Mouse (Mus musculus): ENCODE results near the gene Gm42791. TPM values are rescaled to one million over a fixed set of nuclear protein-coding genes. Genes with fewer than 3 reads are reported as not detected.
A peak's percentile ranks its signal among the peaks of the same experiment; 100 is the strongest.

Gm42791 gene
- polyA plus RNA-seq, 1 experiment from 2014 or later: 1.9 TPM

DNA sequence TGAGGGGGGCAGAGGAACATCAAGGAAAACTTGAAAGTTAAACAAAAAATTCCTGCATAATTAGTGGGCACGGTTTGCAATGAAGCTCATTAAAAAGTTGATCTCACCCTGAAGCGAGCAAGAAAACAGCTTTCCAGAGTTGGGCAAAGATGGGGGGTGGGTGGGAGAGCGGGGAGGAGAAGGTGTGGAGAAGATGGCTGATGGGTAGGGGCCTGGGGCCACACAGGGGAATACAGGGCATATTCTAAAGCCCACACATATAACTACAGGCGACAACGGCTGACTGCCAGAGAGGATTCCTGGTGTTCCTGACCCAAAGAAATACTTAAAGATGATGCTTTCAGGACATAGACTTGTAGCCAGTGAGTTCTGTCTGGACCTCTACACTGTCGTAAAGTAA lies 131.5 kb downstream of the Gm42791 start:
- WGBS: 66% methylated on average over 6 of the region's 6 CpGs
- ATAC-seq (ENCODE audit: insufficient number of reproducible peaks, low FRiP score, low TSS enrichment, low read depth): no peak
- no peak overlapping the region for H3K27ac ChIP-seq (replicated peaks; ENCODE audit: low read depth, low read length)

GRCm38 (mm10) chr5:148862853-148863252 lies 132.1 kb downstream of the Gm42791 start:
- ATAC-seq (ENCODE audit: insufficient number of reproducible peaks, low FRiP score, low TSS enrichment, low read depth): no peak

More for the DNA sequence above, 131.5 kb downstream of the Gm42791 start:
- Histone ChIP-seq H3K27me3 (ENCODE audit: control insufficient read depth, insufficient read depth, low read length) (no peaks in the 10 kb centered on the region), H3K4me2 (ENCODE audit: low read depth, severe bottlenecking) (no peak overlapping the region), H3K4me3 (ENCODE audit: low read depth, low read length) (no peak overlapping the region), H3K9me3 (ENCODE audit: control insufficient read depth, low read length) (no peaks in the 10 kb centered on the region), H3K36me3 (ENCODE audit: control insufficient read depth, insufficient read depth, low read length) (no peaks in the 10 kb centered on the region), H3K9ac (ENCODE audit: low read length) (no peak overlapping the region), H3K4me1 (ENCODE audit: control insufficient read depth, insufficient read depth, low read length) (no peaks in the 10 kb centered on the region)
- no peak for DNase-seq (ENCODE audit: low spot score)

DNA sequence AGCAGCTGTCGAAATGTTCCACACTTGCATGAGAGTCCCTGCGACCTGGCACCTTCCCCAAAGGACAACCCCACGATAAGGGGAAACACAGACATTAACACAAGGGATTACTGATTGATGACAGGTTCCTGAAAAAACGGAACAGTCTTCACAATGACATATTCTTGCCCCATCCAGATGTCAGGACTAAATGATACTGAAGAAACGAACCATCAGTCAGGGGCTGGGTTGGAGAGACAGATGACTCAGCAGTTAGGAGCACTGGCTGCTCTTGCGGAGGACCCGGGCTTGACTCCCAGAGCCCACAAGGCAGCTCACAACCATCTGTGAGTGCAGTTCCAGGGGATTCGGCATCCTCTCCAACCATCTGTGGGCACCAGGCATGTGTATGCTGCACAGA lies 132.8 kb downstream of the Gm42791 start:
- H3K27ac ChIP-seq (replicated peaks; ENCODE audit: low read depth, low read length): no peak overlapping the region
- no peak for ATAC-seq (ENCODE audit: insufficient number of reproducible peaks, low FRiP score, low TSS enrichment, low read depth)
- no peaks in the 10 kb centered on the region for H3K9me3 ChIP-seq (ENCODE audit: control insufficient read depth, low read length)
- H3K27me3 ChIP-seq (ENCODE audit: control insufficient read depth, insufficient read depth, low read length): no peaks in the 10 kb centered on the region
- 64% methylated on average over 8 of the region's 8 CpGs for WGBS
- no peak overlapping the region for H3K4me3 ChIP-seq (ENCODE audit: low read depth, low read length)
- H3K36me3 ChIP-seq (ENCODE audit: control insufficient read depth, insufficient read depth, low read length): no peaks in the 10 kb centered on the region
- no peak overlapping the region for H3K9ac ChIP-seq (ENCODE audit: low read length)
- H3K4me1 ChIP-seq (ENCODE audit: control insufficient read depth, insufficient read depth, low read length): no peaks in the 10 kb centered on the region
- no peak for DNase-seq (ENCODE audit: low spot score)
- H3K4me2 ChIP-seq (ENCODE audit: low read depth, severe bottlenecking): no peak overlapping the region

More at GRCm38 (mm10) chr5:148862853-148863252, 132.1 kb downstream of the Gm42791 start:
- H3K27ac ChIP-seq (replicated peaks; ENCODE audit: low read depth, low read length): no peak overlapping the region
- no peaks in the 10 kb centered on the region for H3K36me3 ChIP-seq (ENCODE audit: control insufficient read depth, insufficient read depth, low read length)
- H3K9ac ChIP-seq (ENCODE audit: low read length): no peak overlapping the region
- no peaks in the 10 kb centered on the region for H3K4me1 ChIP-seq (ENCODE audit: control insufficient read depth, insufficient read depth, low read length)
- no peak overlapping the region for H3K4me3 ChIP-seq (ENCODE audit: low read depth, low read length)
- 85% methylated on average over 10 of the region's 10 CpGs for WGBS
- H3K9me3 ChIP-seq (ENCODE audit: control insufficient read depth, low read length): no peaks in the 10 kb centered on the region
- H3K4me2 ChIP-seq (ENCODE audit: low read depth, severe bottlenecking): no peak overlapping the region
- no peak for DNase-seq (ENCODE audit: low spot score)
- no peaks in the 10 kb centered on the region for H3K27me3 ChIP-seq (ENCODE audit: control insufficient read depth, insufficient read depth, low read length)

DNA sequence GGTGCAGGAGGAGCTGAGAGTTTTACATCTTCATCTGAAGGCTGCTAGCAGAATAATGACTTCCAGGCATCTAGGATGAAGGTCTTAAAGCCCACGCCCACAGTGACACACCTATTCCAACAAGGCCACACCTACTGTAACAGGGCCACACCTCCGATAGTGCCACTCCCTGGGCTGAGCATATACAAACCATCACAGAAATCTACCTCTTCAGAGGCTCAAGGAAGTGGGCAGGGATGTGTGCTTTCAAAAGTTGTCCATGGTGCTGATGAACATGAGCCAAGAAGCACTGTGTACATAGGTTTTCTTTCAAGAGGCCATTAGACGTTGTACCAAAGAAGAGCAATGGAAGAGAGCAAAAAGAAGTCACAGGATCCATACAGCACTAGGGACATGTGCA lies 137.4 kb downstream of the Gm42791 start:
- Histone ChIP-seq H3K9ac (ENCODE audit: low read length) (no peak overlapping the region), H3K27ac (replicated peaks; ENCODE audit: low read depth, low read length) (no peak overlapping the region), H3K27me3 (ENCODE audit: control insufficient read depth, insufficient read depth, low read length) (no peaks in the 10 kb centered on the region)

GRCm38 (mm10) chr5:148855047-148855446 lies 139.9 kb downstream of the Gm42791 start:
- no peak for ATAC-seq (ENCODE audit: insufficient number of reproducible peaks, low FRiP score, low TSS enrichment, low read depth)
- H3K36me3 ChIP-seq (ENCODE audit: control insufficient read depth, insufficient read depth, low read length): no peaks in the 10 kb centered on the region
- no peak overlapping the region for H3K9ac ChIP-seq (ENCODE audit: low read length)
- no peak overlapping the region for H3K4me2 ChIP-seq (ENCODE audit: low read depth, severe bottlenecking)
- peaks cover 7% of the 10 kb centered on the region; the same call in 1 of the 2 replicates for H3K4me1 ChIP-seq (ENCODE audit: control insufficient read depth, insufficient read depth, low read length)
- no peaks in the 10 kb centered on the region for H3K9me3 ChIP-seq (ENCODE audit: control insufficient read depth, low read length)
- 90% methylated on average over 8 of the region's 8 CpGs for WGBS
- no peak overlapping the region for H3K27ac ChIP-seq (replicated peaks; ENCODE audit: low read depth, low read length)
- H3K27me3 ChIP-seq (ENCODE audit: control insufficient read depth, insufficient read depth, low read length): no peaks in the 10 kb centered on the region
- DNase-seq (ENCODE audit: low spot score): no peak
- H3K4me3 ChIP-seq (ENCODE audit: low read depth, low read length): no peak overlapping the region

More for the DNA sequence above, 137.4 kb downstream of the Gm42791 start:
- Histone ChIP-seq H3K4me1 (ENCODE audit: control insufficient read depth, insufficient read depth, low read length) (peaks cover 7% of the 10 kb centered on the region; the same call in 1 of the 2 replicates), H3K4me2 (ENCODE audit: low read depth, severe bottlenecking) (no peak overlapping the region), H3K36me3 (ENCODE audit: control insufficient read depth, insufficient read depth, low read length) (no peaks in the 10 kb centered on the region), H3K4me3 (ENCODE audit: low read depth, low read length) (no peak overlapping the region), H3K9me3 (ENCODE audit: control insufficient read depth, low read length) (no peaks in the 10 kb centered on the region)
- ATAC-seq (ENCODE audit: insufficient number of reproducible peaks, low FRiP score, low TSS enrichment, low read depth): no peak
- WGBS: 83% methylated on average over 3 of the region's 3 CpGs
- no peak for DNase-seq (ENCODE audit: low spot score)

DNA sequence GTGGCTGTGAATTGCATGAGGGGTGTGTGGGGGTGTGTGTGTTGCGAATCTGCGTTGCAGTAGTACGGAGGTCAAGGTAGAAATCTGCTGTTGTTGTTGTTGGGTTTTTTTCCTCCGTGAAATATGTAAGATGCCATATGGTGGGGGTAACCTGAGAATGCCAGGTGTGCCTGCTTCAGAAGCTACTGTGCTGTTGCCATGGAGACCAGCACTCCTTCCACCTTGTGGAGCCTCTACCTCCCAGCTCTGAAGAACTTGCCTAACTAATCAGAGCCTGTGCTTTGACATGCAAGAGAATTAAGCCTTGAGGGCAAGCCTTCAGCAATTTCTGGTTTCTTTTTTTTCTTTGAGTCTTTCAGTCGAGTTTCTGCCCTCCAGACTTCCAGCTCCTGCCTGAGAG lies 140.8 kb downstream of the Gm42791 start:
- ATAC-seq (ENCODE audit: insufficient number of reproducible peaks, low FRiP score, low TSS enrichment, low read depth): no peak
- peak; percentile 53 for DNase-seq (ENCODE audit: low spot score)
- H3K27ac ChIP-seq (replicated peaks; ENCODE audit: low read depth, low read length): no peak overlapping the region

GRCm38 (mm10) chr5:148849516-148849915 lies 145.4 kb downstream of the Gm42791 start:
- H3K36me3 ChIP-seq (ENCODE audit: control insufficient read depth, insufficient read depth, low read length): no peaks in the 10 kb centered on the region
- no peak overlapping the region for H3K27ac ChIP-seq (replicated peaks; ENCODE audit: low read depth, low read length)
- H3K9ac ChIP-seq (ENCODE audit: low read length): no peak overlapping the region
- H3K4me3 ChIP-seq (ENCODE audit: low read depth, low read length): no peak overlapping the region
- no peak overlapping the region for H3K4me2 ChIP-seq (ENCODE audit: low read depth, severe bottlenecking)
- DNase-seq (ENCODE audit: low spot score) (no peak), ATAC-seq (ENCODE audit: insufficient number of reproducible peaks, low FRiP score, low TSS enrichment, low read depth) (no peak)
- peaks cover 7% of the 10 kb centered on the region; the same call in 1 of the 2 replicates for H3K4me1 ChIP-seq (ENCODE audit: control insufficient read depth, insufficient read depth, low read length)
- no peaks in the 10 kb centered on the region for H3K27me3 ChIP-seq (ENCODE audit: control insufficient read depth, insufficient read depth, low read length)
- no peaks in the 10 kb centered on the region for H3K9me3 ChIP-seq (ENCODE audit: control insufficient read depth, low read length)
- WGBS: 89% methylated on average over 6 of the region's 6 CpGs

More for the DNA sequence above, 140.8 kb downstream of the Gm42791 start:
- H3K4me1 ChIP-seq (ENCODE audit: control insufficient read depth, insufficient read depth, low read length): peaks cover 7% of the 10 kb centered on the region; the same call in 1 of the 2 replicates
- no peak overlapping the region for H3K9ac ChIP-seq (ENCODE audit: low read length)
- 27% methylated on average over 5 of the region's 5 CpGs for WGBS
- H3K4me2 ChIP-seq (ENCODE audit: low read depth, severe bottlenecking): no peak overlapping the region
- no peaks in the 10 kb centered on the region for H3K9me3 ChIP-seq (ENCODE audit: control insufficient read depth, low read length)
- no peak overlapping the region for H3K4me3 ChIP-seq (ENCODE audit: low read depth, low read length)
- H3K27me3 ChIP-seq (ENCODE audit: control insufficient read depth, insufficient read depth, low read length): no peaks in the 10 kb centered on the region
- H3K36me3 ChIP-seq (ENCODE audit: control insufficient read depth, insufficient read depth, low read length): no peaks in the 10 kb centered on the region

- Histone ChIP-seq H3K27me3 (ENCODE audit: control insufficient read depth, insufficient read depth, low read length) (no peaks in the 10 kb centered on the region), H3K4me3 (ENCODE audit: low read depth, low read length) (no peak overlapping the region), H3K4me2 (ENCODE audit: low read depth, severe bottlenecking) (no peak overlapping the region), H3K9ac (ENCODE audit: low read length) (no peak overlapping the region), H3K9me3 (ENCODE audit: control insufficient read depth, low read length) (no peaks in the 10 kb centered on the region), H3K4me1 (ENCODE audit: control insufficient read depth, insufficient read depth, low read length) (no peaks in the 10 kb centered on the region), H3K36me3 (ENCODE audit: control insufficient read depth, insufficient read depth, low read length) (no peaks in the 10 kb centered on the region), H3K27ac (replicated peaks; ENCODE audit: low read depth, low read length) (no peak overlapping the region)
- DNase-seq (ENCODE audit: low spot score): no peak
- 93% methylated on average over 5 of the region's 5 CpGs for WGBS
- no peak for ATAC-seq (ENCODE audit: insufficient number of reproducible peaks, low FRiP score, low TSS enrichment, low read depth)
These were observed 147.9 kb downstream of the Gm42791 start for GRCm38 (mm10) chr5:148847032-148847431.
